Mouse (Mus musculus): Measurements from ENCODE around the gene Ctbp2. TPM values are rescaled to one million over a fixed set of nuclear protein-coding genes. Genes with fewer than 3 reads are reported as not detected.

Ctbp2 gene
- 11.8 and 14.0 TPM in 2 replicates for polyA plus RNA-seq (2012; rRNA removed)

- no peak for TF ChIP-seq POLR2A (IDR thresholded peaks at IDR 0.05; ENCODE audit: low read depth, low read length)
- no peak for TF ChIP-seq CTCF (IDR thresholded peaks at IDR 0.05; ENCODE audit: extremely low read depth, insufficient read depth, insufficient read length, insufficient replicate concordance)
- Histone ChIP-seq H3K27ac (ENCODE audit: insufficient read depth, low read length) (peak within 1 kb of the TSS; percentile 61), H3K4me1 (ENCODE audit: control insufficient read depth, insufficient read depth, insufficient read length) (peaks cover 8% of the 10 kb centered on the region; the same call in 1 of the 2 replicates), H3K36me3 (ENCODE audit: control insufficient read depth, insufficient read depth, low read length) (no peaks in the 10 kb centered on the region), H3K27me3 (ENCODE audit: control insufficient read depth, insufficient read depth, low read length) (peaks cover 20% of the 10 kb centered on the region), H3K4me3 (ENCODE audit: extremely low read depth, insufficient read depth, insufficient read length) (peak within 1 kb of the TSS; percentile 59)
- WGBS, result 2% methylated on average over 58 of the region's 59 CpGs
- peak in 1 of 2 experiments; percentile 20 for DNase-seq (ENCODE audit: low read depth in 1 of 2, low spot score in 2 of 2)
Observed at GRCm38 (mm10) chr7:133123999-133124700, at the start of gene Ctbp2. Gene Ctbp2 (minus strand): TSS chr7:133124354.

GRCm38 (mm10) chr7:133171403-133172032, 47.4 kb upstream of the Ctbp2 start:
- DNase-seq (ENCODE audit: low read depth in 1 of 2, low spot score in 2 of 2), result no peak

DNA sequence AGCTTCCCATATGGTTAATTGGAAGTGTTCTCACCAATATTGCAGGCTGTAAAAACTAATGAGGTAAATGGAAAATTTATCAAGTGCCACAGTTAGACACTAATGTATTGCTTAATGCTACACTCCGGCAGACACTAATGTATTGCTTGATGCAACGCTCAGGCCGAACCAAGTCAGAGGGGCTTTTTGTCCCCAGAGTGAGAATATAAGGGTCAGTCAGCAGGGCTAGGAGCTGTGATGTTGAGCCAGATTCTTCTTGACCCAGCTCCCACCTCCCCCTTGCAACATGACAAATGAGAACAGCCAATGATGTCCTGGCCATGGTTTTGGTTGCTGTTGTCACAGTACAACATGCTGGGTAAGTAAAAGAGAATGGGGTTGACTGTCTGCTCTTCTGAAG, 44.8 kb upstream of the Ctbp2 start:
- Histone ChIP-seq H3K36me3 (ENCODE audit: control insufficient read depth, insufficient read depth, low read length) (no peaks in the 10 kb centered on the region), H3K27me3 (ENCODE audit: control insufficient read depth, insufficient read depth, low read length) (no peaks in the 10 kb centered on the region), H3K4me3 (ENCODE audit: extremely low read depth, insufficient read depth, insufficient read length) (no peak overlapping the region), H3K4me1 (ENCODE audit: control insufficient read depth, insufficient read depth, insufficient read length) (no peaks in the 10 kb centered on the region), H3K27ac (ENCODE audit: insufficient read depth, low read length) (no peak overlapping the region)
- no peak for TF ChIP-seq CTCF (IDR thresholded peaks at IDR 0.05; ENCODE audit: extremely low read depth, insufficient read depth, insufficient read length, insufficient replicate concordance)
- no peak for TF ChIP-seq POLR2A (IDR thresholded peaks at IDR 0.05; ENCODE audit: low read depth, low read length)
- no peak for DNase-seq (ENCODE audit: low read depth in 1 of 2, low spot score in 2 of 2)
- WGBS, result 95% methylated on average over 3 of the region's 3 CpGs

More at GRCm38 (mm10) chr7:133171403-133172032, 47.4 kb upstream of the Ctbp2 start:
- Histone ChIP-seq H3K27ac (ENCODE audit: insufficient read depth, low read length) (no peak overlapping the region), H3K4me1 (ENCODE audit: control insufficient read depth, insufficient read depth, insufficient read length) (no peaks in the 10 kb centered on the region), H3K36me3 (ENCODE audit: control insufficient read depth, insufficient read depth, low read length) (no peaks in the 10 kb centered on the region), H3K4me3 (ENCODE audit: extremely low read depth, insufficient read depth, insufficient read length) (no peak overlapping the region), H3K27me3 (ENCODE audit: control insufficient read depth, insufficient read depth, low read length) (no peaks in the 10 kb centered on the region)
- TF ChIP-seq CTCF (IDR thresholded peaks at IDR 0.05; ENCODE audit: extremely low read depth, insufficient read depth, insufficient read length, insufficient replicate concordance) (no peak), POLR2A (IDR thresholded peaks at IDR 0.05; ENCODE audit: low read depth, low read length) (no peak)
- 82% methylated on average over 4 of the region's 4 CpGs for WGBS

GRCm38 (mm10) chr7:133167903-133168302, 43.7 kb upstream of the Ctbp2 start:
- Histone ChIP-seq H3K27ac (ENCODE audit: insufficient read depth, low read length) (no peak overlapping the region), H3K27me3 (ENCODE audit: control insufficient read depth, insufficient read depth, low read length) (no peaks in the 10 kb centered on the region), H3K4me3 (ENCODE audit: extremely low read depth, insufficient read depth, insufficient read length) (no peak overlapping the region), H3K36me3 (ENCODE audit: control insufficient read depth, insufficient read depth, low read length) (no peaks in the 10 kb centered on the region), H3K4me1 (ENCODE audit: control insufficient read depth, insufficient read depth, insufficient read length) (no peaks in the 10 kb centered on the region)
- no peak for DNase-seq (ENCODE audit: low read depth in 1 of 2, low spot score in 2 of 2)
- TF ChIP-seq POLR2A (IDR thresholded peaks at IDR 0.05; ENCODE audit: low read depth, low read length) (no peak), CTCF (IDR thresholded peaks at IDR 0.05; ENCODE audit: extremely low read depth, insufficient read depth, insufficient read length, insufficient replicate concordance) (no peak)
- 84% methylated on average over 2 of the region's 2 CpGs for WGBS

DNA sequence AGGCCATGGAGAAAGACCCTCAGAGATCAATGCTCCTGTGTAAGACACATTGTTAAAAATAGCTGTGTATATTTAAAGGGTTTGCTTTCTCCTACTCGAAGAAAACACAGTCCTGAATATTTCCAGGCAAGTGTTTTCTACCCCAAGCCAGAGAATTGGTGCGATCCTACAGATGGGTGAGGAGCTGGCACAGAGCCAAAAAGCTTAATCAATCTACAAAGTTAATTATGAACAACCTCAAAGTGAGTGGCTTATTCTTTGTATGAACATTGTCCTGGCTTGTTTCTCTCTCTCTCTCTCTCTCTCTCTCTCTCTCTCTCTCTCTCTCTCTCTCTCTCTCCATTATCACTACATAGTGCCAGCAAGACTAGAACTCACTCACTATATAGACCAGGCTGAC, 40.6 kb upstream of the Ctbp2 start:
- Histone ChIP-seq H3K27ac (ENCODE audit: insufficient read depth, low read length) (no peak overlapping the region), H3K36me3 (ENCODE audit: control insufficient read depth, insufficient read depth, low read length) (no peaks in the 10 kb centered on the region), H3K27me3 (ENCODE audit: control insufficient read depth, insufficient read depth, low read length) (no peaks in the 10 kb centered on the region), H3K4me3 (ENCODE audit: extremely low read depth, insufficient read depth, insufficient read length) (no peak overlapping the region), H3K4me1 (ENCODE audit: control insufficient read depth, insufficient read depth, insufficient read length) (no peaks in the 10 kb centered on the region)
- WGBS, result 50% methylated on average over 2 of the region's 2 CpGs
- DNase-seq (ENCODE audit: low read depth in 1 of 2, low spot score in 2 of 2), result no peak
- no peak for TF ChIP-seq POLR2A (IDR thresholded peaks at IDR 0.05; ENCODE audit: low read depth, low read length)
- no peak for TF ChIP-seq CTCF (IDR thresholded peaks at IDR 0.05; ENCODE audit: extremely low read depth, insufficient read depth, insufficient read length, insufficient replicate concordance)

DNA sequence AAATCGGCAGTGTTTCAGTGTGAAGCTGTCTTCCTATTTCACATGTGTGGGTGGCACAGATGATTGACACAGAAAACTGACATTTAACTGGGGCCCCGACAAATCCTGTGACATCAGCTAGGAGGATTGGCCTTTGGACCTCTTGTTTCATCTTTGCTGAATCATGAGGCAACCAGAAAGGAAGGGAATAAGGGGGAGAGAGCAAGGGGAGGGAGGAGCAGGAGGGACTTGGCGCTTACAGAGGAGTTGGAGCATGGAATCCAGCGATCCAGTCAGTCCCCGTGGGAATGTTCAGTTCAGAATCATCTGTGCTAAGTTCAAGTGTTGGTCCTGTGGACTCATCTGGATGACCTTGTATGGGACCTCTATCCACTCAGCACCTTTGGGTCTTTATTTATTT, 38.9 kb upstream of the Ctbp2 start:
- no peak for TF ChIP-seq CTCF (IDR thresholded peaks at IDR 0.05; ENCODE audit: extremely low read depth, insufficient read depth, insufficient read length, insufficient replicate concordance)
- TF ChIP-seq POLR2A (IDR thresholded peaks at IDR 0.05; ENCODE audit: low read depth, low read length), result no peak
- DNase-seq (ENCODE audit: low read depth in 1 of 2, low spot score in 2 of 2), result no peak
- H3K27me3 ChIP-seq (ENCODE audit: control insufficient read depth, insufficient read depth, low read length), result no peaks in the 10 kb centered on the region
- no peaks in the 10 kb centered on the region for H3K4me1 ChIP-seq (ENCODE audit: control insufficient read depth, insufficient read depth, insufficient read length)
- no peak overlapping the region for H3K27ac ChIP-seq (ENCODE audit: insufficient read depth, low read length)
- no peak overlapping the region for H3K4me3 ChIP-seq (ENCODE audit: extremely low read depth, insufficient read depth, insufficient read length)
- WGBS, result 63% methylated on average over 5 of the region's 5 CpGs
- no peaks in the 10 kb centered on the region for H3K36me3 ChIP-seq (ENCODE audit: control insufficient read depth, insufficient read depth, low read length)

- DNase-seq (ENCODE audit: low read depth in 1 of 2, low spot score in 2 of 2), result no peak
- H3K4me1 ChIP-seq (ENCODE audit: control insufficient read depth, insufficient read depth, insufficient read length), result no peaks in the 10 kb centered on the region
- 0% methylated on average over 2 of the region's 2 CpGs for WGBS
- no peaks in the 10 kb centered on the region for H3K36me3 ChIP-seq (ENCODE audit: control insufficient read depth, insufficient read depth, low read length)
- no peak overlapping the region for H3K4me3 ChIP-seq (ENCODE audit: extremely low read depth, insufficient read depth, insufficient read length)
- TF ChIP-seq CTCF (IDR thresholded peaks at IDR 0.05; ENCODE audit: extremely low read depth, insufficient read depth, insufficient read length, insufficient replicate concordance), result no peak
- TF ChIP-seq POLR2A (IDR thresholded peaks at IDR 0.05; ENCODE audit: low read depth, low read length), result no peak
- H3K27me3 ChIP-seq (ENCODE audit: control insufficient read depth, insufficient read depth, low read length), result no peaks in the 10 kb centered on the region
- no peak overlapping the region for H3K27ac ChIP-seq (ENCODE audit: insufficient read depth, low read length)
Observed at GRCm38 (mm10) chr7:133162131-133162530, 38.0 kb upstream of the Ctbp2 start.
